Mouse (Mus musculus) cortical plate, adult 2 months (tissue): ENCODE results near the gene Tubb4a. TPM values are rescaled to one million over a fixed set of nuclear protein-coding genes. Genes with fewer than 3 reads are reported as not detected.
A peak's percentile ranks its signal among the peaks of the same experiment; 100 is the strongest.

ENCODE experiments used
- H3K27ac ChIP-seq: fragments of 200-500 bp; 2 replicates; pipeline ENCODE4 v1.5.1; 2012; ENCODE audit warnings: low read length, control low read depth, inconsistent platforms; ENCODE audit not compliant: insufficient read depth
- H3K4me1 ChIP-seq: fragments of 200-500 bp; 2 replicates; pipeline ENCODE4 v1.6.1; 2011; ENCODE audit warnings: low read length; ENCODE audit not compliant: control insufficient read depth, insufficient read depth
- H3K4me3 ChIP-seq: fragments of 200-500 bp; 2 replicates; pipeline ENCODE4 v1.5.1; 2011; ENCODE audit warnings: mild to moderate bottlenecking, low read length, control low read depth; ENCODE audit not compliant: insufficient read depth
- CTCF ChIP-seq: fragments of 200-500 bp; IDR thresholded peaks from 2 replicates; pipeline ENCODE4 v1.5.1; 2011; ENCODE audit warnings: mild to moderate bottlenecking, control low read depth, low read length; ENCODE audit not compliant: insufficient read depth; ENCODE audit errors: extremely low read depth
- POLR2A ChIP-seq: fragments of 200-500 bp; IDR thresholded peaks from 2 replicates; pipeline ENCODE4 v1.6.1; 2011; ENCODE audit warnings: mild to moderate bottlenecking, low read length, control low read depth; ENCODE audit not compliant: insufficient read depth; ENCODE audit errors: extremely low read depth
- polyA plus RNA-seq: library from polyadenylated mRNA; depleted of rRNA; stranded (reverse); fragments of >200 nt; gene quantifications from 2 replicates; pipeline ENCODE4 v1.2.3, GENCODE M21; 2012; rRNA removed

The Tubb4a gene
- polyA plus RNA-seq, 1 experiment = 680 TPM

DNA sequence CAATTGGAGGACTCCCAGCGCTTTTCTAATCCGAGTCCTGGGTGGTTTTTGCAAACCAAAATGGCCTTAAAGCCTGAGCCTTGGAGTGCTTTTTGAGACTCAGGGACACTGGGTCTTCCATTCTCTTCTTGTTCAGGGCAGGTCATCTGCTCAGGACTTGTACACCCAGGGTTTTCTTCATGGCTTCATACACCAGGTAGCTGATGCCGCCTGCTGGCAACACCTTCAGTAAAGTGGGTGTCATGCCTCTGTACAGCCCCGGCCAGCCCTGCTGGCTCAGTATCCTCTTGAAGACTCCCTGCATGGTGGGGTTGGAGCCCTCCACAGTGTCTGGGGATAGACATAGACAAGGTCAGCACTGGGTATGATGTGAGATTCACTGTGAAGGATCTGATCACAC is 54.7 kb downstream of the Tubb4a start:
- no peak overlapping the region for H3K27ac ChIP-seq
- no peak overlapping the region for H3K4me3 ChIP-seq
- no peak for TF ChIP-seq POLR2A
- no peak for TF ChIP-seq CTCF
- H3K4me1 ChIP-seq = peaks cover 4% of the 10 kb centered on the region

DNA sequence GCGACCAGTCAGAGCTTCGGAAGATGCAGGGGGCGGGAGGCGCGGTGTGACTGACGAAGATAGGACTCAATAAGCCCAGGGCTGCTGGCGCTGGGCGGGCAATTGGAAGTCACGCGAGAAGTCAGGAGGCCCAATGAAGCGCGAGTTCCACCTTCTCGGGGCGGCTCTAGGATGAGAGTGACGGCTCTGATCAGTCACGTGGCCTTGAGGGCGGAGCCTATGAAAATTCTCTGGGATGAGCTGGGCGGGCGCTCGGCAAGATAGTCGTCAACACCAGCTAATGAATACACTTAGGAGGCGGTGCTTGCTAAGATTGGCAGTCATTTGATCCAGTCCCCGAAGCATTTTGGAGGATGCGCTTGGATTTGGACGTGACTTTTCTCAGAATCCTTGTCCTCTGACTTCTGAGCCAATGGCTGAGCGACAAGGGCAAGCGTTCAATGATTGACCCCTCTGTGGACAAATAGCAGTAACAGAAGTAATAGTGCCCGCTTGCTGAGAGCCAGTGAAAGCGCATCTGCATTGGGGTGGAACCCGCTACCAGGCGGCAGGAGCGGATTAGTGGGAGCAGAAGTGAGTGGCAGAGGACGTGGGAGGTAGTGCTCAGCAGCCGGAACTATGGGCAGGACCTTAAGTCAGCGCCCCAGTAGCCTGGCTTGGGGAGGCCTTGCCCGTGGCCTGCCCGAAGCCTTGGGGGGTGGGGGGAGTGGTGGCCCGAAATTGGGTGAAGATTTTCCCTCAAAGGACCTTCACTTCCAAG is 55.7 kb downstream of the Tubb4a start:
- H3K4me3 ChIP-seq = peak overlapping the region; percentile 4; the same call in 1 of the 2 replicates
- no peak for TF ChIP-seq CTCF
- TF ChIP-seq POLR2A = peak; percentile 94
- H3K4me1 ChIP-seq = peaks cover 4% of the 10 kb centered on the region
- peak overlapping the region; percentile 46 for H3K27ac ChIP-seq

DNA sequence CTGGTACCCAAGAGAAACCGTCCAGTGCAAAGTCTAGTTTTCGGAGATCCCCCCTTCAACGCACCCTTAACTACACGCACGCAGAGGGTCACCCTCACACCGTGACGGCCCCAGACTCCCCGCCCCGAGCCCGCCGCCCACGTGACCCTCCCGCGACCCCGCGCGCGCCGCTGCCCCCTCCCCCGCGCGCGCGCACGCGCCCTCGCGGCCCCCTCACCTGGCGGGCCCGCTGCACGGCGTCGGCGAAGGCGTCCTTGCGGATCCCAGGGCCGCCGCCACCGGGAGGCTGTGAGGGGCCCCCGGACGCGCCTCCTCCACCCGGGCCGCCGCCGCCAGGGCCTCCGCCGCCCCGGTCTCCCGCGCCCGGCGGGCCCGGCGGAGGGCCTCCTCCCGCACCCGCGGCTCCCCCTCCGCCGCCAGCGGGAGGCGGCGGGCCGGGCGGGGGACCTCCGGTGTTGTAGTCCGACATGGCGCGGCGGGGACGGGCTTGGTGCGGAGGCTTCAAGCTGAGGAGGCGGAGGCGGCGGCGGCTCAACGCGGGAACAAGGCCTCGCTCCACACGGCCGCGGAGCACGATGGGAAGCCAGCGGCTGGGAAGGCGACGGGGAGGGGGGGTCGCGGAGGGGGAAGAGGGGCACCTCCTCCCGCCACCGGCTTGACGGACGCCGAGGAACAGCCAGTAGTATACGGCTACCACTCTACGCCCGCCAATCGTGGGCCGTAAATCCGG is 56.5 kb downstream of the Tubb4a start, which contains the start of gene Khsrp:
TSS of gene Khsrp (minus strand) at position 592 of the 730 bp plus-strand sequence.
- peak within 1 kb of the TSS; percentile 60 for H3K27ac ChIP-seq
- peak within 1 kb of the TSS; percentile 79 for H3K4me3 ChIP-seq
- H3K4me1 ChIP-seq = peaks cover 4% of the 10 kb centered on the region
- TF ChIP-seq POLR2A (peak; percentile 46; the same call in 1 of the 2 replicates), CTCF (no peak)

Other genes starting within 250 kb of the Tubb4a start
- gene Acsbg2, start 213.3 kb downstream of the Tubb4a start, polyA plus RNA-seq = 0.09 TPM in 1 of 2 replicates, not detected in the other
- 0.06 and 0.09 TPM in 2 replicates for gene 1700061G19Rik, start 212.3 kb downstream of the Tubb4a start, polyA plus RNA-seq
- 73.1 and 76.0 TPM in 2 replicates for gene Mllt1, start 152.4 kb downstream of the Tubb4a start, polyA plus RNA-seq
- not detected in 2 replicates for gene Acer1, start 105.7 kb downstream of the Tubb4a start, polyA plus RNA-seq
- 139 and 146 TPM in 2 replicates for gene Clpp, start 97.5 kb downstream of the Tubb4a start, polyA plus RNA-seq
- gene Alkbh7, start 90.4 kb downstream of the Tubb4a start, polyA plus RNA-seq = 32.1 and 35.4 TPM in 2 replicates
- not detected in 2 replicates for gene Pspn, start 87.8 kb downstream of the Tubb4a start, polyA plus RNA-seq
- gene Gtf2f1, start 76.5 kb downstream of the Tubb4a start, polyA plus RNA-seq = 73.3 and 80.0 TPM in 2 replicates
- gene Gm17949, start 76.3 kb downstream of the Tubb4a start, polyA plus RNA-seq = 0.13 TPM in 1 of 2 replicates, not detected in the other
- gene Khsrp, start 56.3 kb downstream of the Tubb4a start, polyA plus RNA-seq = 58.4 and 63.4 TPM in 2 replicates
- gene Slc25a41, start 46.1 kb downstream of the Tubb4a start, polyA plus RNA-seq = 0.19 and 0.25 TPM in 2 replicates
- 0.93 and 1.6 TPM in 2 replicates for gene Crb3, start 28.7 kb downstream of the Tubb4a start, polyA plus RNA-seq
- gene Slc25a23, start 27.9 kb downstream of the Tubb4a start, polyA plus RNA-seq = 319 and 330 TPM in 2 replicates
- gene Dennd1c, start 9.3 kb downstream of the Tubb4a start, polyA plus RNA-seq = 2.3 and 2.8 TPM in 2 replicates
- 0.93 and 1.0 TPM in 2 replicates for gene Tnfsf9, start 17.5 kb upstream of the Tubb4a start, polyA plus RNA-seq
- 0.25 and 0.29 TPM in 2 replicates for gene Cd70, start 62.0 kb upstream of the Tubb4a start, polyA plus RNA-seq
- gene Tnfsf14, start 106.4 kb upstream of the Tubb4a start, polyA plus RNA-seq = 0.08 TPM in 1 of 2 replicates, not detected in the other
- gene C3, start 140.4 kb upstream of the Tubb4a start, polyA plus RNA-seq = 0.17 and 0.32 TPM in 2 replicates
- gene Gpr108, start 160.7 kb upstream of the Tubb4a start, polyA plus RNA-seq = 28.8 and 29.7 TPM in 2 replicates
- gene Trip10, start 161.7 kb upstream of the Tubb4a start, polyA plus RNA-seq = 10.1 and 11.2 TPM in 2 replicates
- 3.6 TPM in 2 replicates for gene Vav1, start 191.3 kb upstream of the Tubb4a start, polyA plus RNA-seq